Mouse (Mus musculus): Measurements from ENCODE around the gene Cdc42bpb.

- no peak for TF ChIP-seq TAL1 (IDR thresholded peaks at IDR 0.05; ENCODE audit: low read length)
- no peak for TF ChIP-seq GATA1 (IDR thresholded peaks at IDR 0.05; ENCODE audit: low read length)
Measured at GRCm38 (mm10) chr12:111332443-111332842, 45.1 kb downstream of the Cdc42bpb start.
